Mouse (Mus musculus) heart, adult 2 months (tissue): ENCODE measurements around the gene Aldh3b3.

ENCODE experiments used
- CTCF ChIP-seq: fragments of 200-600 bp; IDR thresholded peaks from 2 replicates; pipeline ENCODE4 v1.8.1; 2022; ENCODE audit warnings: antibody characterized with exemption, mild to moderate bottlenecking, moderate library complexity
- EP300 ChIP-seq: fragments of 200-500 bp; IDR thresholded peaks from 2 replicates; pipeline ENCODE4 v1.6.1; 2011; ENCODE audit warnings: low read depth, low read length, control low read depth; ENCODE audit not compliant: insufficient read depth
- POLR2A ChIP-seq: fragments of 200-500 bp; IDR thresholded peaks from 2 replicates; pipeline ENCODE4 v1.6.1; 2011; ENCODE audit warnings: mild to moderate bottlenecking, low read depth, low read length, control low read depth; ENCODE audit not compliant: insufficient read depth

- TF ChIP-seq CTCF: no peak
- no peak for TF ChIP-seq POLR2A
- TF ChIP-seq EP300: no peak
Measured at GRCm38 (mm10) chr19:3983527-3984200, 25.2 kb downstream of the Aldh3b3 start.
